Mouse (Mus musculus): ENCODE measurements around the gene Cyb5d2.
A peak's percentile ranks its signal among the peaks of the same experiment; 100 is the strongest.

The Cyb5d2 gene

DNA sequence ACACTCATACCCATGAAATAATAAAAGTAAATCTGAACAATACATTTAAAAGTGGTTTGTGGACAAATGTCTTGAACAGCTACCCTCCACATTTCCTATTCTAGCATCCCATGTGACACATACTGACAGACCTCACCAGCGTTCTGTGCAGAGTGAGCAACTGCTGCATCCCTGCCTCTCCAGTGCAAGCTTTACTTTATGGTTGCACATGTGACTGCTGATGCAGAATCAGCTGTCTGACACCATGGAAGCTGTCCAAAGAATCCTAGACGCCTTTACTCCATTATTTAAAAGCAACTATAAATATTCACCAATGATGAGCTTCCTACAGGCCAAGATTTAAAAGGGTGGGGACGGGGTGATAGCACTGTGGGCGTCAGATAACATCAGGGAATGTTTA lies 24.5 kb downstream of the Cyb5d2 start:
- no peak for DNase-seq

DNA sequence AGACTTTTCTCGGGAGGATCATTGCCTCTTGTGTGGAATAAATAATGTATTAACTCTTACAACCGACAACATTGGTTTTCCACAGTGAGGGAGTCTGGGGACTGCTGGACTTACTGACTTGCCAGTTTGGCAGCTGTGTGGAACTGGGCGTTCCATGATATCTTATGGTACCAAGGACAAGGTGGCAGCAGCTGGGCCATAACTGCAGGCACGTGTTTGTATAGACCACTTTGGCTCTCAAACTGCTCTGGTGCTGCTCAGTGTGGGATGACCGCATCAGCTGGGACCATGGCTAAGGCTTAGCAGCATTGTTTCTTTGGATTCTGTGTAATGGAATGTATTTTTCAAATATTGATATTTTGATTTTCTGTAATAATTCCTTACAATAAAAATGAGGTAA lies 25.1 kb downstream of the Cyb5d2 start:
- no peak for DNase-seq

DNA sequence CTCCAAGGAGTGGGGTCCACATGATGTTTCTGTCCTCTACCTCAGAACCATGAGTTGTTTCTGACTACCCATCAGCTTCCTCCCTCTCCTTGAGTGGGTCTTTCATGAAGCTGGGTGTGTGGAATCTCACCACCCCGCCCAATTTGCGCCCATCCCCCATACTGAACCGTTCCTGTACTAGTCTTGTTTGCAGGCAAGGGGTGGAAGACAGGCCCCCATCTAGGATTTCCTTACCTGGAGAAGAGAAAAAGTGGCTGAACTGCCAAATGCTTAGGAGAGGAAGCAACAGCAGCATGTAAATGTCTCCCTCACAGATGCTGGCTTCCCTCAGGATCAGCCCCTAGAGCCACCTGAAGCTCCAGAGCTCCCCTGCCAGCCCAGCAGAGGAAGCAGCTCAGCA lies 25.6 kb downstream of the Cyb5d2 start:
- no peak for DNase-seq

DNA sequence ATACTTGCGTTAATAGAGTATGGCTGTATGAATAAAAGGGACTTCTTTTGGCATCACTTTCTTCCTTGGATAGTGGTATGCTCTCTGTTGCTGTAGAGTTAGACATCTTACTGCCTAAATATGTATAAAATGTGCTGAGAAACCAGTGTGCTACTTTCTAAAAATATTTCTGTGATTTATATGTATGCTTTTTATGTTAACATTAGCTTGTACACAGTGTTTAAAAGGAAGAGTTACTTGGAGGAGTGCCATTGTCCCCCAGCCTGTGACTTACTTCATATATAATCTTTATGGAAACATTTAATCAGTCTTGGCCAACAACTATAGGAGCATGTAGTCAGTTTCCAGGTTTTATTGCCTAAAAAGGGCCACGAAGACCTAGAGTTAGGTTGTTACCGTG lies 26.9 kb downstream of the Cyb5d2 start:
- DNase-seq, result no peak

DNA sequence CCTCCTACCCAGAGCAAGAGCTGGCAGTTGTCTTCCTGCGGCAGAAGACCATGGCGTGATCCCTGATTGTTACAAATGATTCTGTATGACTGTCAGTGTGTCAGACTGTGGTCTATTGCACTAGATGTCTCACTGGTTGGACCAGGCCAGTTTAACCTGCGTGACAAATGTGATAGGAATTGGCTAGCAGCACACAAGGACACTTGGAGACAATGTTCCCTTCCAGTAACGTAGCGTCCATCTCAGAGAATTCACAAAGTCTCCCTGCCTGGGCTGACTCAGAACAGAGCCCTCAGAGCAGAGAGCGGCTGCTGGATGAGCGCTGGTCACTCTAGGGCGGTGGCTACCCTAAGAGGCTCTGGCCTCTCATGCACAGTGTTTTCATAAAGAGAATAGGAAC lies 28.2 kb downstream of the Cyb5d2 start:
- DNase-seq, result no peak

DNA sequence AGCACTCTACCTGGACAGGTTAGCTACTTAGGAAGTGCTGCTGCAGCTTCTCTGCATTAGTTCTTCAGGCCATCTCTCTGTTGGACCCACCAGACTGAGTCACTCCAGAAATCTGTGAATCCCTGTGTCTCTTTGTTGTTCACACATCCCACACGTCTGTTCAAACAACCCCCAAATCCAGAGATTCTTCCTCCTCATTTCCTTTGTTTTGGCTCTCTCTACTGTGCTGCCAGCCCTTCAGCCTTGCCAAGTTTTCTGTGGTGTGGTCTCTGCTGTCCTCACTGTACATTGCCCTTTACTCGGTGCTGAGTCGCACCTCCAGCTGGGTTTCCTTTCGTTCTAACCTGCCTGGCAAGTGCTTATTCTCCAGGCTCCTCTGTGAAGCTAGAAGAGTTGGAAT lies 31.7 kb downstream of the Cyb5d2 start:
- no peak for DNase-seq

DNA sequence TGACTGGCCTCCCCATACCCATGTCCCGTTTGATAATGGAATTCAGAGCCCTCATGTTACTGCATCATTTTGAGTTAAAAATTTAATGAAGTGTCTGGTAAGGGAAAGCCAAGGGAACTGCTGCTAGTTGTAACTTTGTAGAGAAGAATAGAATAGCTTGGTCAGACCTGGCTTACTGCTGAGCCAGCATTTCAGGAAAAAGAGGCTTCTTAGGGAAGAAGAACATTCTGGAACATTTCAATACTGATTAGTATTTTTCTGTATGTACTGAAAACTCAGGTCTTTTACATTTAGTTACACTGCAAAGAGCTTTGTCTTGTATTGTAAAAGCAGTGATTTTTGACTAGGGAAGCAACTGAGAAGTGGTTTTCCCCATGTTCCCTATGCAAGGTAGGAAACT lies 35.2 kb downstream of the Cyb5d2 start:
- DNase-seq, result no peak

DNA sequence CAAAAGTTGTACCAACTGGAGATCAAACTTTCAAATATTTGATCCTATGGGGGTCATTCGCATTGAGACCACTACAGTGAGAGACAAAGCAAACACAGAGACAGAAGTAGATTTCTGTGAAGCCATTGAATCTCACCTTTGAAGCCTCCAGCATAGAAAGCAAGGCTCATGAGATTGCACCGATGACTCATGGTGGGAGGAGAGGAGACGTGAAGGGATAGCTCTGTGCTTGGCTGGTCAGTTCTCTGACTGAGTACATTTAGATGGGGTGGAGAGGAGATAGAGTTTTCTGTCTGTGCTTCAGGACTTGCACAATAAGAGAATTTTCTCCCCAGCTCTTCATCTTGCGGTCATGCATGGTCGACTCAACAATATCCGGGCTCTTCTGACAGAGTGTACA lies 36.4 kb downstream of the Cyb5d2 start:
- no peak for DNase-seq

DNA sequence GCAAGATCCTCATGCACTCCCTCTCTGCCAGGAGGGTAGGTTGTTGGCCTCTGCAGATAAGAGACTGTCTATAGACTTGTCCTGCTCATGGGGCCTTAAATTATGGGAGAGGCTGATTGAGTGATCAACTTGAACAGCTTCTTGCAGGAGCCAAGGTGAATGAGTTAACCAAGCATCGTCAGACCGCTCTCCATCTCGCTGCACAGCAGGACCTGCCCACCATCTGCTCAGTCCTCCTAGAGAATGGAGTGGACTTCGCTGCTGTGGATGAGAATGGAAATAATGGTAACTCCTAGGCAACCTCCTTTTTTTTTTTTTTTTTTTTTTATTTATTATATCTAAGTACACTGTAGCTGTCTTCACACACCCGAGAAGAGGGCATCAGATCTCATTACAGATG lies 37.6 kb downstream of the Cyb5d2 start:
- DNase-seq, result no peak

DNA sequence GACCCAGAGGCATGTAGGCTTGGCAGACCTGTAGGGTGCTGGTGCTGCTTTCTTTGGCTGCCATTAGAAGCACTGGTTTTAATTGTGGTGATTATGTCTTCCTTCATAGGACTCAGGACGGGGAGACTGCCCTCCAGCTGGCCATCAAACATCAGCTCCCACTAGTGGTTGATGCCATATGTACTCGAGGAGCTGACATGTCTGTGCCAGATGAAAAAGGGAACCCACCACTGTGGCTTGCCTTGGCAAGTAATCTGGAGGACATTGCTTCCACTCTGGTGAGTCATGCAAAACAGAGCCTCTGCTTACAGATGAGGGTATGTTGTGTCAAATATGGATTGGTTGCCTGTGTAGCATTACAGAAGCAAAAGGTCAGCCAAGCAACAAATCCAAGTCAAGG lies 44.0 kb downstream of the Cyb5d2 start:
- DNase-seq, result no peak

DNA sequence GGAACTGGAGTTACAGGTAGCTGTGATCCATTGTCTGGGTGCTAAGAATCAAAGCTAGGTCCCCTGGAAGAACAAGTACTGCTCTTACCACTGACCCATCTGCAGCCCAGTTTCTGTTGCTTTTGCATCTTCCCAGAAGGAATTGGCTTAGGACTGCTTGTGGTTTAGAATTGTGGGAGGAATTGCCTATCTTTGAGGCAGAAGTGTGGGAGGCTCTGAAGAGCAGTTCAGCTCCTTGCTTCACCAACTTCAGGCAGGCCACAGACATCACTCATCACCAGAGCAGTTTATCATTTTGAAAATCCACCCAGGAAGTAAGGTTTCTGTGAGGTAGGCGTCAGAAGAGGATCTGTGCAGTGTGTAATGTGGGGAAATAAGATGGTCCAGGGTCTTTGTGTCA lies 56.9 kb downstream of the Cyb5d2 start:
- DNase-seq, result no peak

DNA sequence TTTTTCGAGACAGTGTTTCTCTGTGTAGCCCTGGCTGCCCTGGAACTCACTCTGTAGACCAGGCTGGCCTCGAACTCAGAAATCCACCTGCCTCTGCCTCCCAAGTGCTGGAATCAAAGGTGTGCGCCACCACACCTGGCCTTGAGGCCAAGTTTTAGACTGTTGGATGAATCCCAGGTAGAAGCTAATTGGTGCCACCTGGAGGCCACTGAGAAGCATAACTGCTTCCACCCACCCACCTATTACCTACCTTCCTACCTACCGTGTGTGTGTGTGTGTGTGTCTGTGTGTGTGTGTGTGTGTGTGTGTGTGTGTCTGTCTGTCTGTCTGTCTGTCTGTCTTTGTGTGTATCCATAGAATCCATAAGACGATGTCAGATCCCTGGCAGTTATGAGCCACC lies 58.4 kb downstream of the Cyb5d2 start:
- DNase-seq, result peak; percentile 17

DNA sequence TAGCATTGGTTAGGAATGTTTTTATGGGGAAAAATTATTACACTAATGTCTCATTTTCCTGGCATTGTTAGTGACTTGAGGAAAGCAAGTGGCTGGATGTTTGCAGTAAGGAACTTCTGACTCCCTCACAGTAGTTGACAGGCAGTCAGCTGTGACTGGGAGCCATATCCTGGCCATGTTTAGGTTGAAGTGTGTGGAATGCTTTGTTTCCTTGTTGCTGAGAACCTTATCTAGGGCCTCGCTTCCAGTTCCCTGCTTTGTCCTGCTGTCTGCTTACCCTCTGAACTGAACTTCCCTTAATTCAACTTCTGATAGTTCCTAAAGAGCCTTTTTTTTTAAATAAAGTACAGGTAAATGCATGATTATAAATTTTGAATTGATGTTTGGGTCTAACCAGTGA lies 59.6 kb downstream of the Cyb5d2 start:
- DNase-seq, result no peak

DNA sequence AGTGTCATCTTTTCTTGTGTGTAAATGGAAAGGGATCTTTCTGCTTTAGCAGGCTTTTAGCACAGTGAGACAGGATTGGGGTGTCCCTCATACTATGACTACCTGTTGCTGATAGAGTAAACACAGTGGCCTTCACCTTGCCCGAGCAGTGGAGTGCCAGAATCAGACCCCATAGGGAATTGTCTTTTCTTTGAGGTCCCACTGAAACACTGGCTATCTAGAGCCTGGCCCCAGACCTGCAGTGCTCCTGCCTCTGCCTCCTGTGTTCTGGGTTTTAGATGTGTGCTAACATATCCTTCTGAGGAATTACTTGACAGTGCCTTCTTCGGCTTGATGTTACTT lies 60.5 kb downstream of the Cyb5d2 start:
- DNase-seq, result no peak

DNA sequence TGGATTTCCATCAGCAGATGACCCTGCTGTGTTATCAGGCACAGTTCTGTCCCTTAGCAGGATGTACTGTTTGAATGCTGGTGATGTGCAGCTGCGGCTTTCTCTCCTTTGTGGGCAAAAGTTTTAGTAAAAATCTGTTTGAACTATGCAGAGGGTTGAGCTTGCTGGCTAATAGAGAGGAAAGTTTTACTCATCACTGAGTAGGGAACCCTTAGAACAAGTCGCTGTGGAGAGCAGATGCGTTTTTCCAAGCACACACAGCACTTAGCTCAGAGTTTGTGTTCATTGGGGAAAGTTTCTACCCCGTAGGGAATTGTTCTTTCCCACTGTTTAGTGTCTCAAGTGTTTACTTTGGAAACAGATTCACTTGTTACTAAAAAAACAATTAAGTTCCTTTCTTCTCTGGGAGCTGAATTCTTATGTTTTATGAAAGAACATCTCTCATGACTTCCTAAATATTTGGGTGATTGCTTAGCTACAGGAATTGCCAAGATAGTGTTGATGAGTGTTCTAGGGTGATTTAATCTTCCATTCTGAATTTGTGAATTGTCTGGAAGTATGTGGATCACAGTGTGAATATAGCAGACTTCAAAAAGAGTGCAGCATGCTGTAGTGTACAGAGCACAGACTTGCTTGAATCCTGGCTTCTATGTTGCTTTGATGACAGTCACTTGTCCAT lies 61.0 kb downstream of the Cyb5d2 start:
- peak; percentile 11 for DNase-seq

DNA sequence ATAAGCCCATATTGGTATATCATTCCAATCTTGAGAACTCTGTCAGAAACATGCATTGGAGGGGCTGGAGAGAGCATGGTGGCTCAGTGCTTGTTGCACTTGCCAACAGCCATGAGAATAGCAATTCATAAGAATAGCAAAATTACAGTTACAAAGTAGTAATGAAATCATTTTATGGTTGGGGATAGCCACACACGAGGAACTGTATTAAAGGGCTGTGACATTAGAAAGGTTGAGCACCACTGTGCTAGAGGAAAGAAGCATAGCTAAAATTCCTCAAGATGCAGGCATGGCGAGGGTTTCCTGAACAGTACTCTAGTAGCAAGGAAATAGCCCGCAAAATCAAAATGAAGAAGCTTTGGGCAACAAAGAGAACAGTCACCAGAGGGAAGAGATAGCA lies 62.2 kb downstream of the Cyb5d2 start:
- DNase-seq, result no peak

Measured in kidney, adult 9 months (tissue).